7 mouse cellular contexts compared by ENCODE assay signal in the genomic region with DNA sequence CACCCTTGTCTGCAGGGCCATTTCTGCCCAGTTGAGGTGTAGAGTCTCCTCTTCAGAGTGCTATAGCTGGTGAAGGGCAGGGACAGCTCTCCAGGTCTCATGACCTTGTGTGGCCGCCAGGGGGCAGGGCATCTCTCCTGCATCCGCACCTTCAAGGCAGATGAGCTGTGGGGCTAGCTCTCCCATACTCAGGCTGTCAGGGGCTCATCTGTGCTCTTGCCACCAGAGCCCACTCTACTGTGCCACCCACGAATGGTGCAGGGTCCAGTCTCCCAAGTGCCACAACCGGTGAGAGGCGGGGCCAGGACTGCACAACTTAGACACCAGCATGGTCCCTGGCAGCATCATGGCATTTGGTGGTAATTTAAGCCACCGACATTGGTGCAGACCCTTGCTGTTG.
A peak's percentile ranks its signal among the peaks of the same experiment; 100 is the strongest.
DNase-seq lines count a peak whose midpoint lies in the region; ATAC-seq and TF ChIP-seq lines count a peak whose summit lies in the region.

No protein-coding gene starts in this region.

- WGBS in hindbrain, postnatal 0 days, result 38% methylated on average over 6 of the region's 6 CpGs
- WGBS in lung, embryonic 15.5 days, result 42% methylated on average over 6 of the region's 6 CpGs
- 36% methylated on average over 6 of the region's 6 CpGs for WGBS in stomach, embryonic 16.5 days

- H3K4me3 ChIP-seq in megakaryocyte, embryonic 14.5 days (replicated peaks), result peak overlapping the region; percentile 16
- no peak overlapping the region for H3K4me3 ChIP-seq in hindbrain, postnatal 0 days (ENCODE audit: low read length)
- H3K4me3 ChIP-seq in lung, embryonic 15.5 days, result no peak overlapping the region
- no peak overlapping the region for H3K4me3 ChIP-seq in stomach, embryonic 16.5 days (replicated peaks; ENCODE audit: low read length)

- no peaks in the 10 kb centered on the region for H3K36me3 ChIP-seq in megakaryocyte, embryonic 14.5 days (replicated peaks; ENCODE audit: low read length)
- no peaks in the 10 kb centered on the region for H3K36me3 ChIP-seq in hindbrain, postnatal 0 days (ENCODE audit: insufficient read depth, low read length)
- no peaks in the 10 kb centered on the region for H3K36me3 ChIP-seq in lung, embryonic 15.5 days
- H3K36me3 ChIP-seq in stomach, embryonic 16.5 days (ENCODE audit: control insufficient read depth, insufficient read depth, low read length), result no peaks in the 10 kb centered on the region

- peak; percentile 74 for TF ChIP-seq CTCF in hindbrain, postnatal 0 days (IDR thresholded peaks at IDR 0.05; ENCODE audit: low read depth)

- no peaks in the 10 kb centered on the region for H3K27me3 ChIP-seq in megakaryocyte, embryonic 14.5 days (replicated peaks)
- no peaks in the 10 kb centered on the region for H3K27me3 ChIP-seq in hindbrain, postnatal 0 days (ENCODE audit: insufficient read depth, low read length)
- no peaks in the 10 kb centered on the region for H3K27me3 ChIP-seq in lung, embryonic 15.5 days
- no peaks in the 10 kb centered on the region for H3K27me3 ChIP-seq in stomach, embryonic 16.5 days (ENCODE audit: control insufficient read depth, insufficient read depth, low read length)

- H3K4me2 ChIP-seq in hindbrain, postnatal 0 days (ENCODE audit: low read depth, low read length), result no peak overlapping the region
- H3K4me2 ChIP-seq in lung, embryonic 15.5 days, result no peak overlapping the region
- H3K4me2 ChIP-seq in stomach, embryonic 16.5 days (ENCODE audit: low read depth, low read length), result no peak overlapping the region

- peaks cover 8% of the 10 kb centered on the region for H3K9me3 ChIP-seq in megakaryocyte, embryonic 14.5 days
- no peaks in the 10 kb centered on the region for H3K9me3 ChIP-seq in hindbrain, postnatal 0 days (ENCODE audit: low read length)
- H3K9me3 ChIP-seq in lung, embryonic 15.5 days, result no peaks in the 10 kb centered on the region
- H3K9me3 ChIP-seq in stomach, embryonic 16.5 days (replicated peaks; ENCODE audit: control insufficient read depth, low read length), result no peaks in the 10 kb centered on the region

- DNase-seq in adrenal gland, adult 8-10 months, result peak; percentile 2
- DNase-seq in embryo, embryonic 10.5 days (ENCODE audit: low spot score), result peak; percentile 59
- peak; percentile 9 for DNase-seq in hindbrain, postnatal 0 days (ENCODE audit: low spot score)

- H3K9ac ChIP-seq in hindbrain, postnatal 0 days (replicated peaks; ENCODE audit: low read length), result no peak overlapping the region
- no peak overlapping the region for H3K9ac ChIP-seq in lung, embryonic 15.5 days
- H3K9ac ChIP-seq in stomach, embryonic 16.5 days (ENCODE audit: low read length), result no peak overlapping the region

- H3K4me1 ChIP-seq in megakaryocyte, embryonic 14.5 days, result no peaks in the 10 kb centered on the region; the same call in 1 of the 2 replicates
- H3K4me1 ChIP-seq in hindbrain, postnatal 0 days (ENCODE audit: insufficient read depth, low read length), result no peaks in the 10 kb centered on the region
- H3K4me1 ChIP-seq in lung, embryonic 15.5 days, result no peaks in the 10 kb centered on the region
- H3K4me1 ChIP-seq in stomach, embryonic 16.5 days (ENCODE audit: control insufficient read depth, insufficient read depth, low read length), result no peaks in the 10 kb centered on the region

- ATAC-seq in megakaryocyte, adult 5-6 weeks (ENCODE audit: poor library complexity, severe bottlenecking), result no peak
- ATAC-seq in hindbrain, postnatal 0 days, result 0 out of 2 replicates have a peak, but pooled peaks have one; percentile 10
- 0 out of 2 replicates have a peak, but pooled peaks have one; percentile 8 for ATAC-seq in lung, embryonic 15.5 days (ENCODE audit: borderline replicate concordance, extremely low read depth, low FRiP score, low TSS enrichment)
- ATAC-seq in stomach, embryonic 16.5 days (ENCODE audit: insufficient read depth, low FRiP score), result peak; percentile 25; the same call in 1 of the 2 replicates

- no peak overlapping the region for H3K27ac ChIP-seq in hindbrain, postnatal 0 days
- no peak overlapping the region for H3K27ac ChIP-seq in lung, embryonic 15.5 days
- no peak overlapping the region for H3K27ac ChIP-seq in stomach, embryonic 16.5 days (ENCODE audit: low read length)

Comparison
In these comparisons a context has a peak if more than half of its experiments do, and no peak if none do; other contexts are left out.
1. DNase-seq: peak in every context shown above with its lines; median percentile 59 in embryo, embryonic 10.5 days; 9 in hindbrain, postnatal 0 days; 2 in adrenal gland, adult 8-10 months.